Mouse (Mus musculus) cerebellum, adult 11 months (tissue): Measurements from ENCODE around the gene Col23a1.
A peak's percentile ranks its signal among the peaks of the same experiment; 100 is the strongest.
"Not testable (repeated sequence)": the region's sequence is repeated elsewhere in the genome, so short reads cannot be mapped to it uniquely, and the experiment has no call there.

Experiments used
- DNase-seq: peaks from one replicate; pipeline ENCODE4 v3.0.0; 2022

Gene Col23a1

GRCm38 (mm10) chr11:51328387-51328942 is 38.7 kb downstream of the Col23a1 start:
- peak; percentile 7 for DNase-seq

DNA sequence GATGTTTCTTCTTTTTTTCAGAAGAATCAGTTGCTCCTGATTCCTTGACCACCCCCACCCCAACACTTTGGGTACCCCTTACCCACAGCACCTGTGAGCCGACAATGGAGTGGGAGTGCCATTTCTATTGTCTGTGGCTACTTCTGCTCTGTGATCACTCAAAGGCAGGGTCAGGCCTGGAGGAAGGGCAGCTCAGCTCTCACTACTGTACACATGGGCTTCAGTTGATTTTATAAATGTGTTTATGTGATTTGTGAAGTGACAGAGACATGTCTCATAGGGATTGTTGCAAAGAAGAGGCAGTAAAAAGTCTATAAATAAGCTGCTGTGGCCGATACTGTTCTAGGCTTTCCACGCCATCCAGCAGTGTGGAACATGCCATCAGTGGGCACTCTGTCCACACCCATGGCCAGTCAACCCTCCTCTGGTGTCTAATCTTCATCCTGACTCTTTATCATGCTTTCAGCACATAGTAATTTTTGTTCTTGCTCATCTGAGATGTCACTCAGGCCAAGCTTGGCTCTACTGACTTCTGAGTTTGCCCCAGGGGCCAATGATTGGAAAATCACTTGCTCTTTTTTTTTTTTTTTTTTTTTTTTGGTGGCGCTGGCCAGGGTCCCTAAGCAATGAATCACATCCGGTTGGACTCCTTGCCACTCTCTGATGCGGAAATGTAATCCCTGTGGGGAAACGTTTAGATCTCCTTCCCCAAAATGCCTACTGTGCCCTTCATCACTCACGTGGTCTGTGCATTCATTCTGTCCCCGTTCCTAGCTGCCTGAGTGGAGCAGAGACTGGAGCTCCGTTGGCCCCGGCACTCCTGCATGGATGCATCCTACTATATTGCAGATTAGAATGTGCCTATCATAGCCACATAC is 40.4 kb downstream of the Col23a1 start:
- no peak for DNase-seq

DNA sequence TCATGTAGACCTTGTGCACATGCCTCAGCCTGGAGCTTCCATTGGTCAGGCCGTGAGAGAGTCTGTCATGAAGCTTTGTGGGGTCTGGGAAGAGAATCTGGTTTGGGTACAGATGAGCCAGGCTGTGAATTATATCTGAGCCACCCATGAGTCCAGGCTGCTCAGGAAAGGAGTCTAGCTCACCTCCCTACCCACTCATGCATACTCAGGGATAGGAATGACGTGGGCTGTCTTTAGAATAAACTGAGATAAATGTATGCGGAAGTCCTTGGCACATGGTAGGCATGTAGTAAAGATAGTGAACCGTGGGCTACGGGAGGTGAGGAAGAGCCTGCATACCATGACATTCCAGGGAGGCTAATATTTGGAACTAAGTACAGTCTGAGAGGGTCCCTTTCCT is 44.3 kb downstream of the Col23a1 start:
- DNase-seq = no peak

- DNase-seq = no peak
Observed at GRCm38 (mm10) chr11:51337585-51337984, 47.9 kb downstream of the Col23a1 start.

GRCm38 (mm10) chr11:51338416-51338815 is 48.7 kb downstream of the Col23a1 start:
- DNase-seq = no peak

GRCm38 (mm10) chr11:51341091-51341490 is 51.4 kb downstream of the Col23a1 start:
- DNase-seq = no peak

- peak; percentile 61 for DNase-seq
Observed at GRCm38 (mm10) chr11:51342776-51343175, 53.1 kb downstream of the Col23a1 start.

- DNase-seq = no peak
Observed at GRCm38 (mm10) chr11:51343312-51343711, 53.6 kb downstream of the Col23a1 start.

DNA sequence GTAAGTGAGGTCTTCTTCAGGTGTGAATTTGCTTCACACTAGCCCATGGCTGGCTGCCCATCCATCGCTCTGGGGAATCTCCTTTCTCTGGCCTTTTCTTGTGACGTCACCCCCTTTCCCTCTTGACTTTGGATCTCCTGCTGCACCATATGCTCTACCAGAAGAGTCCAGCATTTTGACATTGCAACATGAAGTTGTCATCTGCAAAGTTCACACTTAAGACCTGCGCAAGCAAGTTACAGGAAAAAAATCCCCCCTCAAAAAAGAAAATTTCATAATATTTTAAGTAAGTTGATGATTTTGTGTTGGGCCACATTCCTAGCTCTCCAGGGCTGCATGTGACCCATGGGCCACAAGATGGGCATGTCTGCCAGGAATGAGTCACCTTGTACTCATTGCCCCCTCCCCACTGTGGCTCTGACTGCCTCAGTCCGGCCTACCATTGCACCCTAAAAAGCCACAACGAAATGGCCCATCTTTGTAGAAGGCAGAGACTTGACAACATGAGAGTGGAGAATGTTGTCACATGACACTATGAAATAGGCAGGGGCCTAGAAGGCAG is 54.1 kb downstream of the Col23a1 start:
- no peak for DNase-seq

DNA sequence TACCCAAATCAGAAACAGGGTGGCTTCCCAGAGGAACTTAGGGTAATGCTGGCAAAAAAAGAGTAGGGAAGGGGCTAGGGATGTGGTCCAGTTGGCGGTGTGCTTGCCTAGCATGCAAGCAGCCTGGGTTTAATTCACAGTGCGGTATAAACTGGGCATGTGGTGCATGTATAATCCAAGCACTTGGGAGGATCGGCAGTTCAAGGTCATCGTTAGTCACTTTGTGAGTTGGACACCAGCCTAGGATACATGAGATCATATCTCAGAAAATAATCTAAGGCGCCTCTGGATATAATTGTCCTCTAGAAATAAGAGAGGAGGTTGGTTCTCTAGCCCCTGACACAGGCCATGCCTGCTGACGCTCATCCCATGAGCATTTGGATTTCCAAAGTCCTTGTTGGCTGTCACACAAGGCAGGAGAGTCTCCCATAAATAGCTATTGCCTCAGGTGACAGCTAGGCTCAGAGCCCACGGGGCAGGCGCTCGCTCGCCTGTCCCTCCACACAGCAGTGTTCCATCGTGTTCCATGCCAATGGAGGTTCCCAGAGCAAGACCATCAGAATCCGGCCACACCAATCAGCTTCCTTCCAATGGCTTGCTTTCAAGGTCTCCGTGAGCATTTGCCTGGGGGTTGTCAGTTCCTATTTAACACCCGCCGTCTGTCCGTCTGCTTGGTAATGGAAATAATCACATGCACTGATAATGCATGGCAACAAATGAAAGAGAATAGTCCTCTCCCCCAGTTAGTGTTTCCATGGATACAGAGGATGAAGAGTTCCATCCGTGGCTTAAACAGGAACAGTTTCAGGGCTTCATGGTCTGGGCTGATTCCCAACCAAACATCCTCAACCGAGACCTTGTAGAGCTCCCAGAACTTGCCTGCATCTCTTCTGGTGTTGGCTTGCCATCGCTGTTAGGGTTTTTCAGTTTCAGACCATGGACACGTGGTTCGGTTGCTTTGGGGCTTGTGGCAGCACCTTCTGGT is 56.1 kb downstream of the Col23a1 start:
- DNase-seq = peak; percentile 15

- no peak for DNase-seq
Observed at GRCm38 (mm10) chr11:51347756-51348155, 58.0 kb downstream of the Col23a1 start.

GRCm38 (mm10) chr11:51349665-51350064 is 59.9 kb downstream of the Col23a1 start:
- DNase-seq = no peak

GRCm38 (mm10) chr11:51351151-51351550 is 61.4 kb downstream of the Col23a1 start:
- no peak for DNase-seq

DNA sequence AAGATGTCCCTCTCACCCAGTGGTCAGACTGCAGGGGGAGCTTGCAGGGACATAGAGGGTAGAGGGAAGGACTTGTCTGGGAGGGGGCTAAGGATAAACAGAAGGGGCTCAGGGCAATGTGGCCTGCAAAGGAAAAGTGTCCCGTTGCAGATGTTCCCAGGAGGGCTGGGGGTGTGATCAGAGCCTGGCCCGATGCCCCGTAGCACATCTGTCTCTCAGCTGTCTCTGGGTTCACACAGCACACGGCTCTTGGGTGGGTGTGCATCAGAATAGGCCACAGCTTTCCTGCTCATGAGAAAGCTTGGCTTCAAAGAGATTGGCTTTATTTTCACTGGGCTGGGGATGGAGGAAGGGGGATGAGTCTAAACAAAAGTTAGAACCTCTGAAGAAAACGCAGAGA is 62.1 kb downstream of the Col23a1 start:
- no peak for DNase-seq

DNA sequence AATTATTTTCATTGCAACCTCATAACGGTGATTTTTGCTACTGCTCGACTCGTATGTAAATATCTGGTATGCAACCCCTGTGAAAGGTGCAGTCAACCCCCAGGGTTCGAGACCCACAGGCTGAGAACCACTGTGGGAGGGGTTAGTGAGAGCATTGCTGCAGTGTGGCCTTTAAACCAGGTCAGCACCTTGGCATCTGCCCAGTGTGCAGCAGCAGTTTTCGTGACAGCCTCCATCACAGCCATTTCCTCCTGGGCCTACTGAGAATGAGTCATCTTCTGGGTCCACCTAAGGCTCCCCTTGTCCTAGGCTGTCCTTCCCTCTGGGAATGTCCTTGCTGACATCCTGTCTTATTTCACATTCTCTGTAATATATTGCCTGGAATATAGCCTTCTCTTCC is 64.0 kb downstream of the Col23a1 start:
- no peak for DNase-seq

DNA sequence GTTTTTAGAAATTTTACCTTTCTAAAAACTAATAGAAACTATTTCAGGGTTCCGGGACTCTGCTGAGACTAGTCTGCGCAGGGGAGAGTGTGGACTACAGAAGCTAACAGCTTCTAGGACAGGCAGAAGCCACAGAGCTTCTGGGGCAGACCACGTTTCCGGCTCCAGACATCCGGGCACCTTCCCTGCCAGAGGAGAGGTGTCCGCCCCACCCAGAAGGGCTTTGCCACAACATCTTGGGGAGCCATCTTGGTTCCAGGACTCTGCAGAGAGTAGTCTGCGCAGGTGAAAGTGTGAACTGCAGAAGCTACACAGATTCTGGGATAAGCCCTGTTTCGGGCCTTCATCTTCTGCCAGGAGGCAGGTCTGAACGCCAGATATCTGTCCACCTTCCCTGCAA is 69.3 kb downstream of the Col23a1 start:
- not testable (repeated sequence) for DNase-seq

GRCm38 (mm10) chr11:51364353-51364752 is 74.6 kb downstream of the Col23a1 start:
- no peak for DNase-seq

DNA sequence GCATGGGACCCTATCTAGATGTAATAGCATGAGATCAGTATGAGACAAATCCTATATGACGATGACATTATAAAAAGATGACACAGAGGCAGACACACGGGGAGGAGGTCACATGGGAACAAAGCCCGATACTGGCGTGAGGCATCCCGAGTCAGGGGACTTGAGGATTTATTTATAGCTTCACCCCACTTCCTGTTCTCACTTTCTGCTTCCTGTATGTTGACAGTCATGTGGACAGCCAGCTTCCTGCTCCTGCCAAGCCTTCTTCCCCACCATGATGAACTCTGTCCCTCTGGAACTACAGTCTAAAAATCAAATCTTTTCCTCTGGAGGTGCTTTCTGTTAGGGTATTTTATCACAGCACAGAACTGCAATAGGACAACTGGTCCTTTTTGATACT is 77.6 kb downstream of the Col23a1 start:
- DNase-seq = no peak

DNA sequence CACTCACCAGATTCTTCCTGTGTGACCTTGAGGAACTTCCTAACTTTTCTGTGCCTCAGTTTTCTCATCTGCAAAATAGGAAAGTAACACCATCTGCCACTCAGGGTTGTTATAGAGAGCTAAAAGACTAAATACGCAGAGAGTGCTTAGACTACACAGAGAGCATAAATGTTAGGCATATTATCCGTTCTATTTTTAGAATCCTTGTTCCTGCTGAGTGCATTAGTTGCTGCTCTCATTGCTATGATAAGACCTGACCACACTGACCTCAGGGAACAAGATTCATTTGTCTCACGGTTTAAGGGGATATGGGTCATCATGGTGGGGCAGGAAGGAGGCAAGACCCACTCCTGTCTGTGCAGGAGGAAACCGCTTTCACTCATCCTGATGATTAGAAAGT is 80.6 kb downstream of the Col23a1 start:
- DNase-seq = no peak

- no peak for DNase-seq
Observed at GRCm38 (mm10) chr11:51371321-51371720, 81.6 kb downstream of the Col23a1 start.

- DNase-seq = no peak
Observed at GRCm38 (mm10) chr11:51371926-51372325, 82.2 kb downstream of the Col23a1 start.

DNA sequence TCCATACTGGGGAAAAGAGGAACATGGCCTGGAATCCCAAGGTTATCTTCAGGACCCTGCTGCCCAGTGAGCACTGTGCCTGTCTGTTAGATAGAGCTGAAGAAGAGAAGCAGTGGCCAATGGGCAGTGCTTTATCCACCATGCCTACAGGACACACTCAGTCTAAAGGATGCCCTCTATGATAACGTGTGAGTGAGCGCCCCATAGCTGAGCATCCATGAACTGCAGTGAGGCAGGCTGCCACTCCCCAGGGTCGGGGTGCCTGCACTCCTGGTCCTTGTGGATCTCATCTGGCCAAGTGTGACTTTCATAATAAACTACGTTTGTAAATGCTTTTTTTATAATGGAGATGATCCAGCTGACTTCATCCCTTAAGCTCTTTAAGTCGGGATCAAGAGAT is 87.5 kb downstream of the Col23a1 start:
- DNase-seq = no peak

DNA sequence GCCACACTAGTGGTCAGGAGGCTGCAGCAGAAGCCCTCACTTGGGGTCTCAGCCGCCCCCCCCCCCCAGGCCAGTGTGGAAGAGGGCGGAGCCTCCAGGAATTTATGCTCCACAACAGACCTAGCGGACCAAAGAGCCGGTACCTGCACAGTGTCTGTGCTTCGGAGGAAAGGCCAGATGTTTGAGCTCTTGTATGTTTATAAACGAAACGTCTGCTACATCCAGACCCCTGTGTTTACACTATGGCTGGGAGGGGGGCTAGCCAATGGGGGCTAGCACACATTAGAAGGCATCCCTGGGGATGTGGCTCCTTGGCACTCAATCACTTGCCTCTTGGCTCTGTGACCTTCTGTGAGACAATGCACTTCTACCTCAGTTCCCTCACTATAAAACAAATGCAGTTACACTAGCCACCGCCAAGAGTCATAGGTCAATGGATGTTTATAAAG is 99.2 kb downstream of the Col23a1 start:
- no peak for DNase-seq
